ENCODE assay signal across 16 mouse cellular contexts in genomic region chr4:134165548-134166465, GRCm38 (mm10). TPM values are rescaled to one million over a fixed set of nuclear protein-coding genes. Genes with fewer than 3 reads are reported as not detected.
DNase-seq lines count a peak whose midpoint lies in the region; ATAC-seq lines count a peak whose summit lies in the region.
"Had no signal": no experiment of that assay in that cellular context is flagged by ENCODE, and none has a peak within 500 bp of the region (broad histone marks: within the 10 kb centered on the region; RNA-seq: fewer than 3 reads in every experiment).

No protein-coding gene starts in this region.

- H3K9ac ChIP-seq in heart, embryonic 13.5 days, result 0 out of 2 replicates have a peak overlapping the region, but pooled peaks have one; percentile 2
- no peak overlapping the region for H3K9ac ChIP-seq in intestine, embryonic 16.5 days (ENCODE audit: low read depth, low read length)
- H3K9ac ChIP-seq in stomach, embryonic 15.5 days, result no peak overlapping the region
- H3K9ac ChIP-seq: hindbrain, embryonic 12.5 days; midbrain, embryonic 12.5 days; neural tube, embryonic 13.5 days had no signal

- peak overlapping the region; percentile 22; the same call in 1 of the 2 replicates for H3K4me2 ChIP-seq in heart, embryonic 13.5 days
- H3K4me2 ChIP-seq in intestine, embryonic 16.5 days (ENCODE audit: low read depth, low read length), result no peak overlapping the region
- no peak overlapping the region for H3K4me2 ChIP-seq in stomach, embryonic 15.5 days
- H3K4me2 ChIP-seq: hindbrain, embryonic 12.5 days; midbrain, embryonic 12.5 days; neural tube, embryonic 13.5 days had no signal

- no peak for DNase-seq in heart, postnatal 10 days
- DNase-seq in CD4-positive helper T cell, adult 2 months (ENCODE audit: low read depth, low spot score), result peak; percentile 35
- no peak for DNase-seq in embryonic facial prominence, embryonic 10.5 days (ENCODE audit: low spot score)
- DNase-seq in adrenal gland, adult 18-20 months (ENCODE audit: low spot score in 2 of 2), result no peak
- DNase-seq in adrenal gland, postnatal 14 days, result no peak
- DNase-seq: cerebellum, adult 9-10 months; kidney, postnatal 25 days; lung, adult 18-20 months had no signal

- H3K4me1 ChIP-seq in heart, embryonic 13.5 days, result peaks cover 21% of the 10 kb centered on the region
- 0 out of 2 replicates have a peak, but pooled peaks cover 5% of the 10 kb centered on the region for H3K4me1 ChIP-seq in intestine, embryonic 16.5 days (ENCODE audit: control insufficient read depth, insufficient read depth, low read length)
- no peaks in the 10 kb centered on the region for H3K4me1 ChIP-seq in stomach, embryonic 15.5 days
- no peaks in the 10 kb centered on the region for H3K4me1 ChIP-seq in embryonic facial prominence, embryonic 10.5 days
- H3K4me1 ChIP-seq: hindbrain, embryonic 12.5 days; midbrain, embryonic 12.5 days; neural tube, embryonic 13.5 days had no signal

- H3K36me3 ChIP-seq in heart, embryonic 13.5 days, result peaks cover 32% of the 10 kb centered on the region
- no peaks in the 10 kb centered on the region for H3K36me3 ChIP-seq in intestine, embryonic 16.5 days (ENCODE audit: control insufficient read depth, insufficient read depth, low read length)
- no peaks in the 10 kb centered on the region for H3K36me3 ChIP-seq in stomach, embryonic 15.5 days
- H3K36me3 ChIP-seq in embryonic facial prominence, embryonic 10.5 days (replicated peaks), result peaks cover 39% of the 10 kb centered on the region

- 73% methylated on average over 3 of the region's 3 CpGs for WGBS in heart, embryonic 13.5 days
- 84% methylated on average over 3 of the region's 3 CpGs for WGBS in intestine, embryonic 16.5 days
- 80% methylated on average over 3 of the region's 3 CpGs for WGBS in stomach, embryonic 15.5 days
- WGBS in embryonic facial prominence, embryonic 10.5 days, result 93% methylated on average over 3 of the region's 3 CpGs

- intact Hi-C loops in heart, postnatal 10 days (cut with DNase I), result no loop called here

- no peak overlapping the region for H3K4me3 ChIP-seq in heart, embryonic 13.5 days
- no peak overlapping the region for H3K4me3 ChIP-seq in intestine, embryonic 16.5 days (ENCODE audit: low read length)
- no peak overlapping the region for H3K4me3 ChIP-seq in stomach, embryonic 15.5 days (replicated peaks)
- no peak overlapping the region for H3K4me3 ChIP-seq in embryonic facial prominence, embryonic 10.5 days
- H3K4me3 ChIP-seq: hindbrain, embryonic 12.5 days; midbrain, embryonic 12.5 days; neural tube, embryonic 13.5 days had no signal

- peak overlapping the region; percentile 51; the same call in 1 of the 2 replicates for H3K27ac ChIP-seq in heart, embryonic 13.5 days (replicated peaks)
- H3K27ac ChIP-seq in intestine, embryonic 16.5 days (ENCODE audit: low read length), result peak overlapping the region; percentile 48; the same call in 1 of the 2 replicates
- H3K27ac ChIP-seq in stomach, embryonic 15.5 days, result peak overlapping the region; percentile 72; the same call in 1 of the 2 replicates
- H3K27ac ChIP-seq in embryonic facial prominence, embryonic 10.5 days (replicated peaks), result no peak overlapping the region
- H3K27ac ChIP-seq: hindbrain, embryonic 12.5 days; midbrain, embryonic 12.5 days; neural tube, embryonic 13.5 days had no signal

- no peak for ATAC-seq in heart, embryonic 13.5 days (ENCODE audit: extremely low read depth, insufficient number of reproducible peaks, low FRiP score, low TSS enrichment)
- ATAC-seq in intestine, embryonic 16.5 days, result peak; percentile 50
- no peak for ATAC-seq in stomach, embryonic 15.5 days (ENCODE audit: insufficient read depth, low FRiP score, low read depth)

- no peaks in the 10 kb centered on the region for H3K9me3 ChIP-seq in heart, embryonic 13.5 days
- no peaks in the 10 kb centered on the region for H3K9me3 ChIP-seq in intestine, embryonic 16.5 days (ENCODE audit: control insufficient read depth, low read length)
- H3K9me3 ChIP-seq in stomach, embryonic 15.5 days, result no peaks in the 10 kb centered on the region
- no peaks in the 10 kb centered on the region for H3K9me3 ChIP-seq in embryonic facial prominence, embryonic 10.5 days
- H3K9me3 ChIP-seq: hindbrain, embryonic 12.5 days; midbrain, embryonic 12.5 days; neural tube, embryonic 13.5 days had no signal

- H3K27me3 ChIP-seq in heart, embryonic 13.5 days (replicated peaks), result no peaks in the 10 kb centered on the region
- H3K27me3 ChIP-seq in intestine, embryonic 16.5 days (replicated peaks; ENCODE audit: control insufficient read depth, insufficient read depth, low read length), result no peaks in the 10 kb centered on the region
- H3K27me3 ChIP-seq in stomach, embryonic 15.5 days (replicated peaks), result no peaks in the 10 kb centered on the region
- no peaks in the 10 kb centered on the region for H3K27me3 ChIP-seq in embryonic facial prominence, embryonic 10.5 days (replicated peaks; ENCODE audit: low read depth, poor library complexity, severe bottlenecking)
- H3K27me3 ChIP-seq: hindbrain, embryonic 12.5 days; midbrain, embryonic 12.5 days; neural tube, embryonic 13.5 days had no signal

RNA-seq across cellular contexts. Expression of gene Cep85, which starts 21.1 kb away (rescaled TPM):
- 25.8 and 28.3 TPM in 2 replicates for polyA plus RNA-seq in heart, embryonic 13.5 days (2015; fragmentation: Nextera tagmentation; extraction: Ambion mirVana)
- 10 to 100 TPM; 29.9 to 32.0 TPM for total RNA-seq in heart, postnatal 10 days (2021)
- 112 and 125 TPM in 2 replicates for polyA plus RNA-seq in intestine, embryonic 16.5 days (2015; fragmentation: Nextera tagmentation; extraction: Ambion mirVana)
- polyA plus RNA-seq in stomach, embryonic 15.5 days (2015; fragmentation: Nextera tagmentation; extraction: Ambion mirVana), result 83.0 and 84.0 TPM in 2 replicates
- polyA plus RNA-seq in embryonic facial prominence, embryonic 10.5 days (2016; fragmentation: Nextera tagmentation; extraction: Ambion mirVana), result 32.3 and 33.2 TPM in 2 replicates
- 10 to 100 TPM; 12.9 to 15.4 TPM for total RNA-seq in adrenal gland, adult 18-20 months (2021)
- 20.6 and 24.6 TPM in 2 replicates for total RNA-seq in adrenal gland, postnatal 14 days (2021)

RNA-seq across cellular contexts. Expression of gene Gm7534, which starts 37.0 kb away (rescaled TPM):
- not detected in 2 replicates for polyA plus RNA-seq in heart, embryonic 13.5 days (2015; fragmentation: Nextera tagmentation; extraction: Ambion mirVana)
- total RNA-seq in heart, postnatal 10 days (2021), result not detected
- not detected in 2 replicates for polyA plus RNA-seq in intestine, embryonic 16.5 days (2015; fragmentation: Nextera tagmentation; extraction: Ambion mirVana)
- not detected in 2 replicates for polyA plus RNA-seq in stomach, embryonic 15.5 days (2015; fragmentation: Nextera tagmentation; extraction: Ambion mirVana)
- 0.06 and 0.07 TPM in 2 replicates for polyA plus RNA-seq in embryonic facial prominence, embryonic 10.5 days (2016; fragmentation: Nextera tagmentation; extraction: Ambion mirVana)
- not detected for total RNA-seq in adrenal gland, adult 18-20 months (2021)
- not detected in 2 replicates for total RNA-seq in adrenal gland, postnatal 14 days (2021)
- total RNA-seq: adrenal gland, postnatal 4 days; left cerebral cortex, adult 18-20 months had no signal
- polyA plus RNA-seq: hindbrain, embryonic 12.5 days; midbrain, embryonic 12.5 days; neural tube, embryonic 13.5 days had no signal

RNA-seq across cellular contexts. Expression of gene Sh3bgrl3, which starts 37.2 kb away (rescaled TPM):
- 198 and 202 TPM in 2 replicates for polyA plus RNA-seq in heart, embryonic 13.5 days (2015; fragmentation: Nextera tagmentation; extraction: Ambion mirVana)
- total RNA-seq in heart, postnatal 10 days (2021), result 10 to 100 TPM; 69.9 to 74.6 TPM
- polyA plus RNA-seq in intestine, embryonic 16.5 days (2015; fragmentation: Nextera tagmentation; extraction: Ambion mirVana), result 428 and 452 TPM in 2 replicates
- polyA plus RNA-seq in stomach, embryonic 15.5 days (2015; fragmentation: Nextera tagmentation; extraction: Ambion mirVana), result 363 and 395 TPM in 2 replicates
- polyA plus RNA-seq in embryonic facial prominence, embryonic 10.5 days (2016; fragmentation: Nextera tagmentation; extraction: Ambion mirVana), result 300 and 316 TPM in 2 replicates
- 100 to 1,000 TPM in 1 of 2 experiments, 10 to 100 TPM in 1; 73.4 to 102 TPM for total RNA-seq in adrenal gland, adult 18-20 months (2021)
- total RNA-seq in adrenal gland, postnatal 14 days (2021), result 79.0 and 117 TPM in 2 replicates
